Mouse (Mus musculus) C3H10T1/2 (cell line): ENCODE results near the gene Timd2. TPM values are rescaled to one million over a fixed set of nuclear protein-coding genes. Genes with fewer than 3 reads are reported as not detected.

Source experiments
- polyA plus RNA-seq, 2 experiments: library from polyadenylated mRNA; unstranded; fragments of >200 nt; fragmentation: generic; extraction: Trizol; gene quantifications; one replicate each; pipeline ENCODE4 v1.2.1; 2012; ENCODE audit warnings: missing spikeins in 2 of 2

Timd2 gene
- not detected for polyA plus RNA-seq

DNA sequence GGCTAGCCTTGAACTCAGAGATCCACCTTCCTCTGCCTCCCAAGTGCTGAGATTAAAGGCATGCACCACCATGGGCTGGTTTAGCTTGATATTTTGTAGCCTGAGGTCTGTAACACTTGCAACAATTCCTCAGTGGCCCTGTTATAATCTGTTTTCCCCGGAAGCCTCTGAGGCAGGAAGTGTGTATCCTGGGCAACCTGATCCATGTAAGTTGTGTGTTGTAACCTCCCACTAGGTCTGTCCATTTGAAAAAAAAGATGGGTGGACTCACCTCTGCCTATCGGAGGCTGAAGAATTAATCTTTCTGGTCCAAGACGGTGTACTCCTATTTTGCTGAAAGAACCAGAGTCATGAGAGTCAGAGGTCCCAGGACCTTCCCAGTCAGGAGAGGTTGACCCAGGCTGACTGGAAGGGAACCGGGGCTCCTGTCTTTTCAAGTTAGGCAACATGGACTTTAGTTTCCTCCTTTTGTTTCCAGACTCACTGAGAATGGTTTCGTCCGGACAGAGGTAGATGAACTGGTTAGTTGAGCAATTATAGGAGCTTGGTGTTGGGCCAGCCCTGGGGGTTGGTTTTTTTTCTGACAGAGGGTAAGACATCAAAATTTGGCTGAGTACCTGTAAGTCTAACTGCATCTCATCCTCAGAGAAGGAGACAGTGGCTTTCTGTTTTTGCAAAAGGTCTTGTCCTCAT is at the start of gene Timd2:
TSS of gene Timd2 (minus strand) at position 398 of the 693 bp plus-strand sequence.

GRCm38 (mm10) chr11:46735076-46735475 is 28.2 kb upstream of the Timd2 start, which contains the start of gene Havcr1:
Gene Havcr1 (plus strand): TSS chr11:46735080.

DNA sequence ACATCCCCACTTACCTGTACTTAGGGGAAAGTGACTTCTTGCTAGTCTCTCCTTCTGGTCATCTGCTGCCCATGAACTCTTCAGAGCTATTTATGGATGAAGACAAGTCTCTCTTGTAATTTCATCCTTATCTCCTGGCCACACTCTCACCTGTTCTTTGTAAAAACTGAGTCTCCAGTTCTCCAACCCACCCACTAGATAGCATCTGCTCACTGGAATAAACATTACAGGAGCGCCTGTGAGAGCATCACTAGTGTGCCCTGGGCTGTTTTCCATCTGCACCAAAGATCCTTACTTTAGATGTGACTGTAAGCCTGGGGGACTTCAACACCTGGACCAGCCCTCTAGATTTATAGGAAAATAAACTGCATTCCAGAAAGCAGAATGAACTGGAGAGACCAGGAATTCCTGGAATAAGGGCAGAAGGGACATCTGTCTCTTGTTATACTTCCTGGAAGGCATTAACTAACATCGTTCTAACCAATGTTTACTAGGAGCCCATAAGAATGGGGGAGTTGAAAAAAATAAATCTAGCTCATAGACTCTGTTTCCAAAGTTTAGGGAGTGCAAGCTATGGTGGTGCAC is 77.6 kb downstream of the Timd2 start, which contains the start of gene Dppa1:
TSS of gene Dppa1 (minus strand) at position 51 of the 585 bp plus-strand sequence.

Other genes with a start within 250 kb of the Timd2 start
- not detected for gene Gm12169, start 182.8 kb downstream of the Timd2 start, polyA plus RNA-seq
- gene BC053393, start 135.5 kb downstream of the Timd2 start, polyA plus RNA-seq = not detected
- gene Dppa1, start 77.8 kb downstream of the Timd2 start, polyA plus RNA-seq = not detected
- gene Havcr1, start 28.0 kb upstream of the Timd2 start, polyA plus RNA-seq = not detected
- not detected for gene Timd4, start 103.7 kb upstream of the Timd2 start, polyA plus RNA-seq